Mouse (Mus musculus) gastrocnemius, adult 8-10 months (tissue): ENCODE results near the gene Pde4d. TPM values are rescaled to one million over a fixed set of nuclear protein-coding genes. Genes with fewer than 3 reads are reported as not detected.

Experiments
- DNase-seq, 2 experiments: peaks; one replicate each; pipeline ENCODE4 v3.0.0; 2022; ENCODE audit warnings: low spot score in 2 of 2
- total RNA-seq, 4 experiments: library from RNA; stranded (reverse); gene quantifications; 2 replicates each; pipeline ENCODE4 v1.2.4; 2022

Pde4d gene
- total RNA-seq, 4 experiments from 2014 or later = 257 to 339 (median 308) TPM

- DNase-seq = no peak
Measured at GRCm38 (mm10) chr13:109231848-109232460, 782.2 kb downstream of the Pde4d start.

GRCm38 (mm10) chr13:109232531-109232930 is 782.8 kb downstream of the Pde4d start:
- no peak for DNase-seq

GRCm38 (mm10) chr13:109233911-109234613 is 784.3 kb downstream of the Pde4d start:
- DNase-seq = no peak

GRCm38 (mm10) chr13:109236047-109236446 is 786.3 kb downstream of the Pde4d start:
- no peak for DNase-seq

- DNase-seq = no peak
Measured at GRCm38 (mm10) chr13:109238670-109239069, 788.9 kb downstream of the Pde4d start.

GRCm38 (mm10) chr13:109239296-109239695 is 789.5 kb downstream of the Pde4d start:
- DNase-seq = no peak

GRCm38 (mm10) chr13:109242456-109243050 is 792.8 kb downstream of the Pde4d start:
- no peak for DNase-seq

- no peak for DNase-seq
Measured at GRCm38 (mm10) chr13:109243160-109243559, 793.4 kb downstream of the Pde4d start.

- no peak for DNase-seq
Measured at GRCm38 (mm10) chr13:109247061-109247460, 797.3 kb downstream of the Pde4d start.

GRCm38 (mm10) chr13:109249315-109249714 is 799.6 kb downstream of the Pde4d start:
- DNase-seq = no peak

GRCm38 (mm10) chr13:109255634-109256033 is 805.9 kb downstream of the Pde4d start:
- DNase-seq = no peak

- peak in 1 of 2 experiments; percentile 15 for DNase-seq
Measured at GRCm38 (mm10) chr13:109260220-109260795, 810.6 kb downstream of the Pde4d start.

- DNase-seq = no peak
Measured at GRCm38 (mm10) chr13:109260796-109261516, 811.2 kb downstream of the Pde4d start.

- DNase-seq = no peak
Measured at GRCm38 (mm10) chr13:109261642-109262220, 812.0 kb downstream of the Pde4d start.

GRCm38 (mm10) chr13:109262501-109262900 is 812.8 kb downstream of the Pde4d start:
- DNase-seq = no peak

- DNase-seq = no peak
Measured at GRCm38 (mm10) chr13:109263833-109264232, 814.1 kb downstream of the Pde4d start.

GRCm38 (mm10) chr13:109268253-109268652 is 818.5 kb downstream of the Pde4d start:
- DNase-seq = no peak

- no peak for DNase-seq
Measured at GRCm38 (mm10) chr13:109268659-109269322, 819.0 kb downstream of the Pde4d start.

- no peak for DNase-seq
Measured at GRCm38 (mm10) chr13:109274869-109275268, 825.1 kb downstream of the Pde4d start.

GRCm38 (mm10) chr13:109277792-109278191 is 828.0 kb downstream of the Pde4d start:
- DNase-seq = no peak

- no peak for DNase-seq
Measured at GRCm38 (mm10) chr13:109278504-109278912, 828.8 kb downstream of the Pde4d start.
